Mouse (Mus musculus) liver, postnatal 0 days (tissue): ENCODE data around the gene Acads. TPM values are rescaled to one million over a fixed set of nuclear protein-coding genes. Genes with fewer than 3 reads are reported as not detected.

ENCODE experiments used
- ATAC-seq: fragments of 200-750 bp; cut with Nextera tagmentation; 2 replicates; pipeline ENCODE4 v1.8.0; 2017; ENCODE audit warnings: mild to moderate bottlenecking, moderate library complexity
- DNase-seq: peaks from one replicate; pipeline ENCODE4 v3.0.0-alpha.2; 2016
- H3K27ac ChIP-seq: fragments of 300-500 bp; sonication (generic); 2 replicates; pipeline ENCODE4 v1.5.1; 2014; ENCODE audit warnings: antibody characterized with exemption, moderate library complexity, mild to moderate bottlenecking, low read depth
- H3K27me3 ChIP-seq: fragments of 300-500 bp; sonication (generic); 2 replicates; pipeline ENCODE4 v1.6.1; 2014; ENCODE audit warnings: low read length, control low read depth, mixed read lengths; ENCODE audit not compliant: insufficient read depth
- H3K36me3 ChIP-seq: fragments of 300-500 bp; sonication (generic); replicated peaks from 2 replicates; pipeline ENCODE4 v1.6.1; 2014; ENCODE audit warnings: mild to moderate bottlenecking, control low read depth, low read length, moderate library complexity, mixed read lengths; ENCODE audit not compliant: insufficient read depth
- H3K4me1 ChIP-seq: fragments of 300-500 bp; sonication (generic); 2 replicates; pipeline ENCODE4 v1.6.1; 2014; ENCODE audit warnings: antibody characterized with exemption, mild to moderate bottlenecking, control low read depth; ENCODE audit not compliant: insufficient read depth
- H3K4me2 ChIP-seq: fragments of 300-500 bp; sonication (generic); 2 replicates; pipeline ENCODE4 v1.6.1; 2014; ENCODE audit warnings: low read depth, mild to moderate bottlenecking, low read length, moderate library complexity, mixed read lengths
- H3K4me3 ChIP-seq: fragments of 300-500 bp; sonication (generic); 2 replicates; pipeline ENCODE4 v1.5.1; 2014; ENCODE audit warnings: low read depth, low read length
- H3K9ac ChIP-seq: fragments of 300-500 bp; sonication (generic); replicated peaks from 2 replicates; pipeline ENCODE4 v1.6.1; 2014; ENCODE audit warnings: mild to moderate bottlenecking, moderate library complexity
- H3K9me3 ChIP-seq: fragments of 300-500 bp; sonication (generic); 2 replicates; pipeline ENCODE4 v1.6.1; 2016; ENCODE audit warnings: mild to moderate bottlenecking, control low read depth, low read length, mixed read lengths
- CTCF ChIP-seq: sonication (generic); IDR thresholded peaks from 2 replicates; pipeline ENCODE4 v1.5.1; 2016; ENCODE audit warnings: antibody characterized with exemption, low read depth
- EP300 ChIP-seq: IDR thresholded peaks from 2 replicates; pipeline ENCODE4 v1.6.1; 2016; ENCODE audit warnings: antibody characterized with exemption, low read depth, mild to moderate bottlenecking
- WGBS: fragments of 180-500 bp; shearing (Covaris S2); extraction: QIAGEN DNeasy Blood & Tissue Kit; methylation state at CpG from one replicate; pipeline ENCODE4 v1.1.7; 2014; ENCODE audit not compliant: insufficient replicate concordance; 5-methylcytosine and 5-hydroxymethylcytosine counted together
- polyA plus RNA-seq: library from polyadenylated mRNA; unstranded; fragments of >200 nt; fragmentation: Nextera tagmentation; extraction: Ambion mirVana; gene quantifications from 2 replicates; pipeline ENCODE4 v1.2.1, GENCODE M21; 2015

Acads gene
- polyA plus RNA-seq, 1 experiment from 2014 or later = 93.4 TPM

GRCm38 (mm10) chr5:115060977-115061376 is 58.2 kb downstream of the Acads start:
- Histone ChIP-seq H3K4me1 (peaks cover 50% of the 10 kb centered on the region), H3K4me3 (no peak overlapping the region), H3K9me3 (no peaks in the 10 kb centered on the region), H3K27ac (peak overlapping the region; percentile 67; the same call in 1 of the 2 replicates), H3K36me3 (peaks cover 19% of the 10 kb centered on the region), H3K27me3 (no peaks in the 10 kb centered on the region), H3K4me2 (no peak overlapping the region), H3K9ac (no peak overlapping the region)
- no peak for TF ChIP-seq CTCF
- TF ChIP-seq EP300 = no peak
- DNase-seq = no peak
- ATAC-seq = no peak
- 60% methylated on average over 3 of the region's 3 CpGs for WGBS

Other genes starting within 250 kb of the Acads start
- 7.8 and 10.1 TPM in 2 replicates for gene Oasl2, start 222.4 kb downstream of the Acads start, polyA plus RNA-seq
- gene Oasl1, start 196.1 kb downstream of the Acads start, polyA plus RNA-seq = 2.2 TPM in 2 replicates
- 10.4 and 15.3 TPM in 2 replicates for gene 2210016L21Rik, start 177.2 kb downstream of the Acads start, polyA plus RNA-seq
- 5.6 and 7.0 TPM in 2 replicates for gene Hnf1a, start 148.3 kb downstream of the Acads start, polyA plus RNA-seq
- gene Sppl3, start 108.2 kb downstream of the Acads start, polyA plus RNA-seq = 9.2 and 11.5 TPM in 2 replicates
- gene Gm10401, start 21.1 kb downstream of the Acads start, polyA plus RNA-seq = 6.0 and 6.6 TPM in 2 replicates
- gene Unc119b, start 15.6 kb upstream of the Acads start, polyA plus RNA-seq = 6.9 and 8.0 TPM in 2 replicates
- gene Mlec, start 38.8 kb upstream of the Acads start, polyA plus RNA-seq = 8.2 and 10.1 TPM in 2 replicates
- not detected in 2 replicates for gene Cabp1, start 75.0 kb upstream of the Acads start, polyA plus RNA-seq
- 58.7 and 61.8 TPM in 2 replicates for gene Pop5, start 116.5 kb upstream of the Acads start, polyA plus RNA-seq
- 75.4 and 78.4 TPM in 2 replicates for gene Rnf10, start 153.6 kb upstream of the Acads start, polyA plus RNA-seq
- 19.5 and 19.6 TPM in 2 replicates for gene Coq5, start 160.3 kb upstream of the Acads start, polyA plus RNA-seq
- 388 and 399 TPM in 2 replicates for gene Dynll1, start 181.7 kb upstream of the Acads start, polyA plus RNA-seq
- gene Srsf9, start 207.8 kb upstream of the Acads start, polyA plus RNA-seq = 86.0 and 90.6 TPM in 2 replicates
- 11.7 and 12.1 TPM in 2 replicates for gene Gatc, start 221.8 kb upstream of the Acads start, polyA plus RNA-seq
- gene Triap1, start 221.9 kb upstream of the Acads start, polyA plus RNA-seq = 20.3 and 24.2 TPM in 2 replicates
- gene Cox6a1, start 229.6 kb upstream of the Acads start, polyA plus RNA-seq = 936 and 952 TPM in 2 replicates